Mouse (Mus musculus) C2C12 (cell line): ENCODE data around the gene Dlec1. TPM values are rescaled to one million over a fixed set of nuclear protein-coding genes. Genes with fewer than 3 reads are reported as not detected.

Experiments
- H3K27me3 ChIP-seq: one replicate; pipeline ENCODE4 v1.6.1; 2011; ENCODE audit not compliant: control insufficient read depth, insufficient read depth, insufficient read length
- H3K36me3 ChIP-seq: one replicate; pipeline ENCODE4 v1.6.1; 2011; ENCODE audit not compliant: control insufficient read depth, insufficient read depth
- H3K4me3 ChIP-seq: one replicate; pipeline ENCODE4 v1.5.1; 2011; ENCODE audit warnings: mild to moderate bottlenecking, control low read depth; ENCODE audit not compliant: poor library complexity, insufficient read depth, severe bottlenecking
- H3K79me2 ChIP-seq: one replicate; pipeline ENCODE4 v1.6.1; 2011; ENCODE audit not compliant: control insufficient read depth, insufficient read depth
- H3K79me3 ChIP-seq: one replicate; pipeline ENCODE4 v1.6.1; 2011; ENCODE audit warnings: low read depth, control low read depth
- H3ac ChIP-seq: one replicate; pipeline ENCODE3; 2011; ENCODE audit warnings: low read depth; ENCODE audit not compliant: control insufficient read depth, insufficient read length
- CEBPB ChIP-seq: IDR thresholded peaks from one replicate; pipeline ENCODE4 v1.6.1; 2011; ENCODE audit warnings: low read depth, mild to moderate bottlenecking, control low read depth, moderate library complexity
- CTCF ChIP-seq: IDR thresholded peaks from one replicate; pipeline ENCODE4 v1.5.1; 2011; ENCODE audit not compliant: control insufficient read depth, insufficient read depth, insufficient read length
- FOSL1 ChIP-seq: IDR thresholded peaks from one replicate; pipeline ENCODE4 v1.8.0; 2011; ENCODE audit warnings: mild to moderate bottlenecking, low read length; ENCODE audit not compliant: poor library complexity, insufficient read depth, severe bottlenecking
- MAX ChIP-seq: IDR thresholded peaks from one replicate; pipeline ENCODE4 v1.6.1; 2011; ENCODE audit warnings: mild to moderate bottlenecking, control low read depth
- MYOD1 ChIP-seq: IDR thresholded peaks from one replicate; pipeline ENCODE4 v1.6.1; 2011; ENCODE audit warnings: low read depth; ENCODE audit not compliant: control insufficient read depth, insufficient read length
- MYOG ChIP-seq: IDR thresholded peaks from one replicate; pipeline ENCODE4 v1.6.1; 2011; ENCODE audit not compliant: control insufficient read depth, insufficient read length; ENCODE audit errors: extremely low read depth
- USF1 ChIP-seq: IDR thresholded peaks from one replicate; pipeline ENCODE4 v1.6.1; 2011; ENCODE audit warnings: low read depth, mild to moderate bottlenecking, control low read depth, moderate library complexity
- polyA plus RNA-seq: library from polyadenylated mRNA; unstranded; fragments of >200 nt; fragmentation: generic; extraction: Trizol; gene quantifications from one replicate; pipeline ENCODE4 v1.2.1, GENCODE M21; 2012; ENCODE audit warnings: missing spikeins

Gene Dlec1
- polyA plus RNA-seq, 1 experiment, result 0.01 TPM

GRCm38 (mm10) chr9:119164743-119165142 lies 62.5 kb downstream of the Dlec1 start:
- TF ChIP-seq CTCF, result no peak
- no peak for TF ChIP-seq MAX
- no peak for TF ChIP-seq USF1
- TF ChIP-seq CEBPB, result no peak
- no peak for TF ChIP-seq MYOG
- TF ChIP-seq MYOD1, result no peak
- TF ChIP-seq FOSL1, result no peak
- Histone ChIP-seq H3K27me3 (peaks cover 14% of the 10 kb centered on the region), H3K4me3 (no peak overlapping the region), H3ac (no peak overlapping the region), H3K36me3 (no peaks in the 10 kb centered on the region), H3K79me2 (no peaks in the 10 kb centered on the region), H3K79me3 (no peaks in the 10 kb centered on the region)

- H3ac ChIP-seq, result no peak overlapping the region
- no peak overlapping the region for H3K4me3 ChIP-seq
- TF ChIP-seq CEBPB (no peak), MAX (no peak), USF1 (no peak), MYOD1 (no peak), MYOG (no peak), CTCF (no peak), FOSL1 (no peak)
- H3K36me3 ChIP-seq, result no peaks in the 10 kb centered on the region
- no peaks in the 10 kb centered on the region for H3K79me3 ChIP-seq
- no peaks in the 10 kb centered on the region for H3K79me2 ChIP-seq
- H3K27me3 ChIP-seq, result peaks cover 19% of the 10 kb centered on the region
Measured at GRCm38 (mm10) chr9:119165548-119165947, 63.3 kb downstream of the Dlec1 start.

GRCm38 (mm10) chr9:119167608-119168007 lies 65.3 kb downstream of the Dlec1 start:
- H3ac ChIP-seq, result no peak overlapping the region
- TF ChIP-seq MAX (no peak), MYOG (no peak), MYOD1 (no peak), CTCF (no peak), FOSL1 (no peak), USF1 (no peak), CEBPB (no peak)
- H3K27me3 ChIP-seq, result peaks cover 28% of the 10 kb centered on the region
- H3K36me3 ChIP-seq, result no peaks in the 10 kb centered on the region
- no peaks in the 10 kb centered on the region for H3K79me3 ChIP-seq
- no peaks in the 10 kb centered on the region for H3K79me2 ChIP-seq
- H3K4me3 ChIP-seq, result no peak overlapping the region

- Histone ChIP-seq H3K36me3 (no peaks in the 10 kb centered on the region), H3K79me2 (no peaks in the 10 kb centered on the region), H3ac (no peak overlapping the region), H3K4me3 (no peak overlapping the region), H3K79me3 (no peaks in the 10 kb centered on the region), H3K27me3 (peaks cover 54% of the 10 kb centered on the region)
- TF ChIP-seq MAX, result no peak
- no peak for TF ChIP-seq USF1
- TF ChIP-seq CEBPB, result no peak
Measured at GRCm38 (mm10) chr9:119179292-119179691, 77.0 kb downstream of the Dlec1 start.

GRCm38 (mm10) chr9:119181241-119181728 lies 79.0 kb downstream of the Dlec1 start:
- H3K79me2 ChIP-seq, result no peaks in the 10 kb centered on the region
- TF ChIP-seq USF1 (no peak), CTCF (no peak), MYOG (no peak), MYOD1 (no peak), MAX (no peak), CEBPB (no peak), FOSL1 (no peak)
- peaks cover 44% of the 10 kb centered on the region for H3K27me3 ChIP-seq
- no peaks in the 10 kb centered on the region for H3K36me3 ChIP-seq
- no peaks in the 10 kb centered on the region for H3K79me3 ChIP-seq
- H3K4me3 ChIP-seq, result no peak overlapping the region
- no peak overlapping the region for H3ac ChIP-seq

GRCm38 (mm10) chr9:119192202-119192990 lies 90.1 kb downstream of the Dlec1 start:
- no peaks in the 10 kb centered on the region for H3K27me3 ChIP-seq
- no peaks in the 10 kb centered on the region for H3K79me3 ChIP-seq
- no peak overlapping the region for H3ac ChIP-seq
- H3K79me2 ChIP-seq, result no peaks in the 10 kb centered on the region
- no peaks in the 10 kb centered on the region for H3K36me3 ChIP-seq
- H3K4me3 ChIP-seq, result no peak overlapping the region
- TF ChIP-seq CTCF (no peak), MAX (no peak), MYOG (no peak), USF1 (no peak), CEBPB (no peak), FOSL1 (no peak), MYOD1 (no peak)
